Mouse (Mus musculus) liver, embryonic 14.5 days (tissue): ENCODE data around the gene Pak6.

Experiments used
- CTCF ChIP-seq: IDR thresholded peaks from 2 replicates; pipeline ENCODE4 v1.5.1; 2016; ENCODE audit warnings: antibody characterized with exemption, low read depth, control low read depth
- EP300 ChIP-seq: IDR thresholded peaks from 2 replicates; pipeline ENCODE4 v1.6.1; 2016; ENCODE audit warnings: antibody characterized with exemption, low read depth

- TF ChIP-seq CTCF (no peak), EP300 (no peak)
These were observed 30.4 kb downstream of the Pak6 start for GRCm38 (mm10) chr2:118693370-118693966.
